Mouse (Mus musculus) G1E (cell line): ENCODE measurements around the gene Zfp398. TPM values are rescaled to one million over a fixed set of nuclear protein-coding genes. Genes with fewer than 3 reads are reported as not detected.

Experiments
- ATAC-seq: 2 replicates; pipeline ENCODE4 v1.8.0; 2016; ENCODE audit warnings: mild to moderate bottlenecking; ENCODE audit not compliant: insufficient number of reproducible peaks, poor library complexity, low FRiP score, severe bottlenecking; ENCODE audit errors: extremely low read depth
- DNase-seq: peaks from one replicate; pipeline ENCODE4 v3.0.0; 2012; ENCODE audit warnings: low spot score
- H3K27me3 ChIP-seq: 2 replicates; pipeline ENCODE4 v1.6.1; 2012; ENCODE audit warnings: mild to moderate bottlenecking, low read length, inconsistent platforms; ENCODE audit not compliant: insufficient read depth
- H3K36me3 ChIP-seq: replicated peaks from 2 replicates; pipeline ENCODE3; 2012; ENCODE audit warnings: mild to moderate bottlenecking, inconsistent platforms
- H3K4me1 ChIP-seq: 2 replicates; pipeline ENCODE4 v1.6.1; 2012; ENCODE audit warnings: low read depth, low read length, inconsistent platforms, mixed read lengths; ENCODE audit not compliant: insufficient read depth
- H3K4me3 ChIP-seq: 2 replicates; pipeline ENCODE4 v1.5.1; 2012; ENCODE audit warnings: low read depth, mild to moderate bottlenecking, inconsistent platforms, low read length, moderate library complexity, mixed read lengths
- H3K9me3 ChIP-seq: replicated peaks from 2 replicates; pipeline ENCODE4 v1.6.1; 2012; ENCODE audit warnings: inconsistent platforms
- CTCF ChIP-seq: IDR thresholded peaks from 2 replicates; pipeline ENCODE4 v1.5.1; 2012; ENCODE audit warnings: low read depth, low read length, inconsistent platforms, mixed read lengths
- GATA1 ChIP-seq: IDR thresholded peaks from 2 replicates; pipeline ENCODE4 v1.6.1; 2012; ENCODE audit warnings: borderline replicate concordance, low read length, inconsistent platforms, mixed read lengths
- GATA2 ChIP-seq: IDR thresholded peaks from 2 replicates; pipeline ENCODE4 v1.6.1; 2012; ENCODE audit warnings: low read depth, low read length, inconsistent platforms, borderline replicate concordance
- POLR2AphosphoS5 ChIP-seq: IDR thresholded peaks from 2 replicates; pipeline ENCODE4 v1.6.1; 2012; ENCODE audit warnings: low read depth, low read length, inconsistent platforms; ENCODE audit not compliant: insufficient replicate concordance
- TAL1 ChIP-seq: conservative IDR thresholded peaks from 2 replicates; pipeline ENCODE4 v1.6.1; 2012; ENCODE audit warnings: low read depth, low read length, inconsistent platforms, mixed read lengths
- polyA plus RNA-seq: library from polyadenylated mRNA; stranded (reverse); fragments of >175 nt; gene quantifications from 2 replicates; pipeline ENCODE4 v1.2.3, GENCODE M21; 2012
- total RNA-seq, 2 experiments: library from RNA; stranded (forward) in 1 of 2; stranded (reverse) in 1 of 2; fragments of 200-1000 nt in 1 of 2; fragments of >200 nt in 1 of 2; fragmentation: Nextera tagmentation in 1 of 2; gene quantifications; 2 replicates each; pipeline ENCODE4 v1.2.3; 2014 to 2017

Gene Zfp398
- total and polyA plus RNA-seq, 3 experiments: 4.6 to 27.5 (median 15.7) TPM

DNA sequence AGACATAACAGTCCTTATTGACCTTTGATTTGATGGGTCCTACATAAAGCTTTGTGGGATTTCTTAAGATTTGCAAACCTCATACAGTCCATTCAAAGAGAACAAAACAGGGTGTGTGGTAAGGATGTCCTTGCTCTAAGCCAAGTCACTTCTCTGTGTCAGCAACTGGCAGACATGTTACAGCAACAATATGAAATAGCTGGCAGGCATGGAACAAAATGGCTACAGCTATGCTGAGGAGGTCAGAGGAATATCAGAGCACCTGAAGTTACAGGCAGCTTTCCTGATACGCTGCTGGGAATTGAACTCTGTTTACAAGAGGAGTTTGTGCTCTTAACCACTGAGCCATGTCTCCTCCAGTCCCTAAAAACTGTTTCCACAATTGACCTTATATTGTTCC is 3.2 kb upstream of the Zfp398 start:
- no peak for TF ChIP-seq TAL1
- no peak for DNase-seq
- no peak overlapping the region for H3K4me3 ChIP-seq
- no peak for ATAC-seq
- no peaks in the 10 kb centered on the region for H3K9me3 ChIP-seq
- no peaks in the 10 kb centered on the region for H3K27me3 ChIP-seq
- peaks cover 33% of the 10 kb centered on the region for H3K4me1 ChIP-seq
- H3K36me3 ChIP-seq: no peaks in the 10 kb centered on the region

DNA sequence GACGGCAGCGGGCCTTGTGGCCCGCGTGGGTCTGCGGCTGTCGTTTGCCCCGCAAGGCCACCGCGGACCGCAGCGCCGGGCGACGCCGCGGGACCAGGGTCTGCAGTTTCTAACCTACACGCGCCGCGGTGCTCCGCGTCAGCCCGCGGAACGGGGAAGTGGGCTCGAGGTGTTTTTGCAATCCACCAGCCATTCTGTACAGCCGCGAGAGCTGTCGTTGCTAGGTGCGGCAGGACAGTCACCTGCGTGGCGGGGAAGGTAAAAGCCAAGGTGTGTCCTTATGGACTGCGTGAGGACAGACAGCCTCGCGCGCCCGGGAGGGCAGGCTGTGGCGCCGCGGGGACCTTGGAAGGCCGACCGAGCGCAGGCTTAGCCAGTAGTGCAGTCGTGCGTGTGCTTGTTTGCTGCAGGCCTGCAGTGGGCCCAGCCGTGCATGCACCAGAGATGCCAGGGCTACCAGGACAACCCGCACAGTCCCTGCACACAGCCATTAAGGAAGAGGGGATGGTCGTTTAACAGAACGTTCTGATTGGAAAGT is 592 bp downstream of the Zfp398 start:
- peaks cover 16% of the 10 kb centered on the region for H3K36me3 ChIP-seq
- peak overlapping the region; percentile 99 for H3K4me3 ChIP-seq
- H3K4me1 ChIP-seq: peaks cover 48% of the 10 kb centered on the region
- no peaks in the 10 kb centered on the region for H3K27me3 ChIP-seq
- H3K9me3 ChIP-seq: no peaks in the 10 kb centered on the region
- no peak for TF ChIP-seq GATA1
- no peak for TF ChIP-seq POLR2AphosphoS5
- TF ChIP-seq CTCF: no peak
- no peak for TF ChIP-seq TAL1
- no peak for TF ChIP-seq GATA2
- ATAC-seq (no peak), DNase-seq (peak; percentile 41)

DNA sequence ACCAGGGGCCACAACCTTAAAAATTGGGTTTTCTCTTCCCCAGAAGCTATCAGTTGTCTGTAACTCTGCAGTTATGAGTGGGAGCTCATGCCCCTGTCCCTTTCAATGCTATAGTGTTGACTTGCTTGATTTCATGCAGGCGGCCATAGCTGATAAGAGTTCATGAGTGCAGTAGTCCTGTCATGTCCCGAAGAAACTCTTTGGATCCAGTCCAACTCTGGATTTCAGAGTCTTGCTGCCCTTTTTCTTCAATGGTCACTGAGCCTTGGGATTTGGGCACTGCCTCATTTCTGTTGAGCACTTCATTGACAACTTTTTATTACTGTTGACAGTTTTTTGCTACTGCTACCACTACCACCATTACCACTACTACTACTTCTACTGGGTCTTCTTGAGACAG is 2.2 kb downstream of the Zfp398 start:
- DNase-seq (no peak), ATAC-seq (no peak)
- H3K4me1 ChIP-seq: peaks cover 53% of the 10 kb centered on the region
- H3K9me3 ChIP-seq: no peaks in the 10 kb centered on the region
- H3K27me3 ChIP-seq: no peaks in the 10 kb centered on the region
- no peak overlapping the region for H3K4me3 ChIP-seq
- no peak for TF ChIP-seq POLR2AphosphoS5
- no peak for TF ChIP-seq CTCF
- no peak for TF ChIP-seq GATA2
- no peak for TF ChIP-seq GATA1
- TF ChIP-seq TAL1: no peak
- peaks cover 26% of the 10 kb centered on the region for H3K36me3 ChIP-seq

DNA sequence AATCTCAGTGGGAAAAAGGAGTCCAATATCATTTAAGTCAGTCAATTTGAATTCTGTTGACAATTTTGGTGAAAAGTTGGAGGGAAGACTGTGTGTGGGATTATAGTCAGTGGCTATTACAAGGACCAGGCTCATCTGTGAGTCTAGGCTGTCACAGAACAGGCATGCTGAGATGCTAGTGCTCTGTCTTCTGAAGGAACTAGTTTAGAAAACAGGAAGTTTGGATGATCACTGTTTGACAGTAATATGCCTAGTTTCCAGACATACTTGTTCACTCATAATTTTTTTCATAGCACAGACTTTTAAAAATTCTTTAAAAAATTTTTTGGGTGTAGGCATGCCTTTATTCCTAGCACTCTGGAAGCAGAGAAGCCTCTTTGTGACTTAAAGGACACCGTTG is 5.6 kb downstream of the Zfp398 start:
- TF ChIP-seq CTCF (no peak), TAL1 (no peak), POLR2AphosphoS5 (no peak), GATA2 (no peak), GATA1 (no peak)
- no peaks in the 10 kb centered on the region for H3K27me3 ChIP-seq
- H3K4me1 ChIP-seq: peaks cover 46% of the 10 kb centered on the region
- H3K36me3 ChIP-seq: peaks cover 49% of the 10 kb centered on the region
- no peak overlapping the region for H3K4me3 ChIP-seq
- ATAC-seq: no peak
- no peaks in the 10 kb centered on the region for H3K9me3 ChIP-seq
- no peak for DNase-seq

DNA sequence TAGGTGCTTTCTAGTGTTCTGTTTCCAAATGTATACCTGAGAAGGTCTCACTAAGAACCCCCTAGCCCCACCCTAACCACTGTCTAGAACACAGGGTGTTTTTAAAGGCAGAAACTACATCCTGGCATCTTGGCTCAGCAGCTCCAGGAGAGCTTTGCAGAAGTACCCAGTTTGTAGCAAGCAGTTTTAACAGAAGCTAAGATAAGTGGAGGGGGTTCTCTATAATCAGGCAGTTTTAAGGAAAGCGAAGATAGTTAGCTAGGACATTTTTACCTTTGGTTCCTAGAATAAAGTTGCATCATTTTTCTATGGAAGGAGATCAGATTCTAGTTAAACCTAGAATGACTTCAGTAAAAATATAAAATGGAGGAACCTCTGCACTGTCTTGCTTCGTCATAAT is 6.4 kb downstream of the Zfp398 start:
- H3K4me1 ChIP-seq: peaks cover 41% of the 10 kb centered on the region
- no peaks in the 10 kb centered on the region for H3K27me3 ChIP-seq
- DNase-seq (no peak), ATAC-seq (no peak)
- TF ChIP-seq POLR2AphosphoS5: no peak
- no peak overlapping the region for H3K4me3 ChIP-seq
- H3K9me3 ChIP-seq: no peaks in the 10 kb centered on the region
- H3K36me3 ChIP-seq: peaks cover 56% of the 10 kb centered on the region

DNA sequence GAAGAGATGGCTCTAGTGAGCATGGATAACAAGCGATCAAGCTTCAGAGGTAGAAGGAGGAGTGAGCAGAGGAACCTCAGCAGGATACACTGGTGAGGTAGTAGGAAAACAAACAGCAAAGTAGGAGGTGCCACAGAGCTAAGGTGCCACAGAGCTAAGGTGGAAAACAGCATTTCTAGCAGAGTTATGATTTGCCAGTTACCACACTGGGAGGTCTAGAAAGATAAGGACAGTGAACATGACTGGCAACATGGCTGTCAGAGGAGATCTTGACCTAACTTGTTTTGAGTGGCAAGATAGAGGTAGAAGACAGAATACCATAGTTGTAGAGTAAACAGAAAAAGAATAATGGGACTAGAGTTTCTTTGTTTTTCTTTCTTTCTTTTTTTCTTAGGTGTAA is 6.9 kb downstream of the Zfp398 start:
- ATAC-seq (no peak), DNase-seq (no peak)
- no peaks in the 10 kb centered on the region for H3K9me3 ChIP-seq
- H3K4me3 ChIP-seq: no peak overlapping the region
- H3K27me3 ChIP-seq: no peaks in the 10 kb centered on the region
- peaks cover 38% of the 10 kb centered on the region for H3K4me1 ChIP-seq
- peaks cover 60% of the 10 kb centered on the region for H3K36me3 ChIP-seq
- TF ChIP-seq POLR2AphosphoS5: no peak
- no peak for TF ChIP-seq GATA1
- no peak for TF ChIP-seq GATA2
- no peak for TF ChIP-seq CTCF
- no peak for TF ChIP-seq TAL1

DNA sequence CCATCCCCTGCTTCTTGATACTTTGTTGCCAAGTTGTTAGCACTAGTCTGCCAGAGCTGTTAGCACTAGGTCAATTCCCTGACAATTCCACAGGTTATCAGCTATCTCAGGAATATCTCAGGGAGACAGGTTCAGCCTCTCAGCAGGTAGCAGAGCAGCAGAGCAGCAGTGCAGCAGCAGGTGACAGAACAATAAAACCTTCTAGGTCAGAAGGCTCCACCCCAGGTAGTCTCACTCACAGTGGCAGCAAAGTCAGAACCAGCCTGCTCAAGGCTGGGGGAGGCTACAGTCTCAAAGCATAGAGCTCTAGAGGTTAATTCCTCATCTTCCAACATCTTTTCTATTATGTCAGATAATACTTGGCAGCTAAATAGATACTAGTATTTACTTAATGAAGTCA is 10.3 kb downstream of the Zfp398 start:
- H3K4me3 ChIP-seq: no peak overlapping the region
- H3K36me3 ChIP-seq: peaks cover 48% of the 10 kb centered on the region
- no peak for TF ChIP-seq GATA1
- no peak for TF ChIP-seq CTCF
- no peak for TF ChIP-seq GATA2
- TF ChIP-seq POLR2AphosphoS5: no peak
- no peak for TF ChIP-seq TAL1
- H3K27me3 ChIP-seq: no peaks in the 10 kb centered on the region
- peaks cover 10% of the 10 kb centered on the region for H3K4me1 ChIP-seq
- DNase-seq (no peak), ATAC-seq (no peak)
- no peaks in the 10 kb centered on the region for H3K9me3 ChIP-seq
